Mouse (Mus musculus): ENCODE measurements around the gene Crb3. TPM values are rescaled to one million over a fixed set of nuclear protein-coding genes. Genes with fewer than 3 reads are reported as not detected.

Gene Crb3
- total and polyA plus RNA-seq, 3 experiments: 0.25 TPM; not detected in 2

- peak; percentile 97 for TF ChIP-seq IRF4 (IDR thresholded peaks at IDR 0.05; ENCODE audit: low read depth, low read length)
- peak; percentile 98 for TF ChIP-seq EP300 (IDR thresholded peaks at IDR 0.05; ENCODE audit: low read length)
- TF ChIP-seq ETS1 (conservative IDR thresholded peaks at IDR 0.05; ENCODE audit: low read depth, low read length): peak; percentile 95
- peak; percentile 45; the same call in 1 of the 2 replicates for TF ChIP-seq E2F4 (IDR thresholded peaks at IDR 0.05; ENCODE audit: insufficient replicate concordance, low read depth, low read length)
- peak; percentile 92 for TF ChIP-seq JUND (conservative IDR thresholded peaks at IDR 0.05; ENCODE audit: low read depth, low read length)
- peak; percentile 61; the same call in 1 of the 2 replicates for TF ChIP-seq UBTF (IDR thresholded peaks at IDR 0.05; ENCODE audit: low read depth, low read length)
- TF ChIP-seq POLR2A (IDR thresholded peaks at IDR 0.05; ENCODE audit: low read depth, low read length): peak; percentile 45; the same call in 1 of the 2 replicates
- peak; percentile 78 for TF ChIP-seq TBP (conservative IDR thresholded peaks at IDR 0.05; ENCODE audit: low read depth, low read length)
- peak; percentile 32; the same call in 1 of the 2 replicates for TF ChIP-seq ZMIZ1 (IDR thresholded peaks at IDR 0.05; ENCODE audit: low read depth, low read length)
- TF ChIP-seq MAX (IDR thresholded peaks at IDR 0.05; ENCODE audit: low read length): peak; percentile 85; the same call in 1 of the 2 replicates
- TF ChIP-seq POLR2AphosphoS2 (IDR thresholded peaks at IDR 0.05; ENCODE audit: low read depth, low read length): no peak
Observed at GRCm38 (mm10) chr17:57112768-57113474, 54.0 kb downstream of the Crb3 start (continued).

Other genes with a start within 250 kb of the Crb3 start
Only the 20 nearest of the 22 such genes appear.
- not detected in 2 replicates for gene Acsbg2, start 184.7 kb upstream of the Crb3 start, total RNA-seq (2012; rRNA removed)
- not detected in 2 replicates for gene Acsbg2, start 184.7 kb upstream of the Crb3 start, total RNA-seq (2014; rRNA removed)
- gene Acsbg2, start 184.7 kb upstream of the Crb3 start, polyA plus RNA-seq (2012; ENCODE audit: insufficient read length, low read depth): not detected in 2 replicates
- gene 1700061G19Rik, start 183.6 kb upstream of the Crb3 start, total RNA-seq (2012; rRNA removed): 0.08 TPM in 1 of 2 replicates, not detected in the other
- not detected in 2 replicates for gene 1700061G19Rik, start 183.6 kb upstream of the Crb3 start, total RNA-seq (2014; rRNA removed)
- 0.29 and 0.35 TPM in 2 replicates for gene 1700061G19Rik, start 183.6 kb upstream of the Crb3 start, polyA plus RNA-seq (2012; ENCODE audit: insufficient read length, low read depth)
- gene Mllt1, start 123.7 kb upstream of the Crb3 start, total RNA-seq (2012; rRNA removed): 20.3 and 24.4 TPM in 2 replicates
- gene Mllt1, start 123.7 kb upstream of the Crb3 start, total RNA-seq (2014; rRNA removed): 15.9 and 17.1 TPM in 2 replicates
- 39.7 and 40.4 TPM in 2 replicates for gene Mllt1, start 123.7 kb upstream of the Crb3 start, polyA plus RNA-seq (2012; ENCODE audit: insufficient read length, low read depth)
- gene Acer1, start 77.0 kb upstream of the Crb3 start, total RNA-seq (2012; rRNA removed): not detected in 2 replicates
- gene Acer1, start 77.0 kb upstream of the Crb3 start, total RNA-seq (2014; rRNA removed): not detected in 2 replicates
- gene Acer1, start 77.0 kb upstream of the Crb3 start, polyA plus RNA-seq (2012; ENCODE audit: insufficient read length, low read depth): not detected in 2 replicates
- gene Clpp, start 68.8 kb upstream of the Crb3 start, total RNA-seq (2012; rRNA removed): 166 and 169 TPM in 2 replicates
- gene Clpp, start 68.8 kb upstream of the Crb3 start, total RNA-seq (2014; rRNA removed): 114 and 120 TPM in 2 replicates
- 115 and 117 TPM in 2 replicates for gene Clpp, start 68.8 kb upstream of the Crb3 start, polyA plus RNA-seq (2012; ENCODE audit: insufficient read length, low read depth)
- 40.0 and 51.8 TPM in 2 replicates for gene Alkbh7, start 61.8 kb upstream of the Crb3 start, total RNA-seq (2012; rRNA removed)
- 32.6 and 35.4 TPM in 2 replicates for gene Alkbh7, start 61.8 kb upstream of the Crb3 start, total RNA-seq (2014; rRNA removed)
- gene Alkbh7, start 61.8 kb upstream of the Crb3 start, polyA plus RNA-seq (2012; ENCODE audit: insufficient read length, low read depth): 21.2 and 21.8 TPM in 2 replicates
- gene Pspn, start 59.1 kb upstream of the Crb3 start, total RNA-seq (2012; rRNA removed): 0.34 TPM in 1 of 2 replicates, not detected in the other
- not detected in 2 replicates for gene Pspn, start 59.1 kb upstream of the Crb3 start, total RNA-seq (2014; rRNA removed)
- gene Pspn, start 59.1 kb upstream of the Crb3 start, polyA plus RNA-seq (2012; ENCODE audit: insufficient read length, low read depth): 0.69 TPM in 1 of 2 replicates, not detected in the other
- 80.4 and 97.6 TPM in 2 replicates for gene Gtf2f1, start 47.8 kb upstream of the Crb3 start, total RNA-seq (2012; rRNA removed)
- 50.5 and 54.2 TPM in 2 replicates for gene Gtf2f1, start 47.8 kb upstream of the Crb3 start, total RNA-seq (2014; rRNA removed)
- gene Gtf2f1, start 47.8 kb upstream of the Crb3 start, polyA plus RNA-seq (2012; ENCODE audit: insufficient read length, low read depth): 109 and 148 TPM in 2 replicates
- gene Gm17949, start 47.6 kb upstream of the Crb3 start, total RNA-seq (2012; rRNA removed): 0.13 TPM in 1 of 2 replicates, not detected in the other
- not detected in 2 replicates for gene Gm17949, start 47.6 kb upstream of the Crb3 start, total RNA-seq (2014; rRNA removed)
- gene Gm17949, start 47.6 kb upstream of the Crb3 start, polyA plus RNA-seq (2012; ENCODE audit: insufficient read length, low read depth): not detected in 2 replicates
- gene Khsrp, start 27.6 kb upstream of the Crb3 start, total RNA-seq (2012; rRNA removed): 98.7 and 102 TPM in 2 replicates
- 23.5 and 25.1 TPM in 2 replicates for gene Khsrp, start 27.6 kb upstream of the Crb3 start, total RNA-seq (2014; rRNA removed)
- gene Khsrp, start 27.6 kb upstream of the Crb3 start, polyA plus RNA-seq (2012; ENCODE audit: insufficient read length, low read depth): 97.5 and 106 TPM in 2 replicates
- gene Slc25a41, start 17.5 kb upstream of the Crb3 start, total RNA-seq (2012; rRNA removed): not detected in 2 replicates
- gene Slc25a41, start 17.5 kb upstream of the Crb3 start, total RNA-seq (2014; rRNA removed): not detected in 2 replicates
- gene Slc25a41, start 17.5 kb upstream of the Crb3 start, polyA plus RNA-seq (2012; ENCODE audit: insufficient read length, low read depth): not detected in 2 replicates
- gene Slc25a23, start 758 bp downstream of the Crb3 start, total RNA-seq (2012; rRNA removed): 5.1 and 6.9 TPM in 2 replicates
- 1.4 and 2.2 TPM in 2 replicates for gene Slc25a23, start 758 bp downstream of the Crb3 start, total RNA-seq (2014; rRNA removed)
- 12.1 and 13.8 TPM in 2 replicates for gene Slc25a23, start 758 bp downstream of the Crb3 start, polyA plus RNA-seq (2012; ENCODE audit: insufficient read length, low read depth)
- gene Dennd1c, start 19.4 kb downstream of the Crb3 start, total RNA-seq (2012; rRNA removed): 7.2 and 9.7 TPM in 2 replicates
- 6.8 and 7.1 TPM in 2 replicates for gene Dennd1c, start 19.4 kb downstream of the Crb3 start, total RNA-seq (2014; rRNA removed)
- 33.9 and 36.9 TPM in 2 replicates for gene Dennd1c, start 19.4 kb downstream of the Crb3 start, polyA plus RNA-seq (2012; ENCODE audit: insufficient read length, low read depth)
- 0.42 and 0.89 TPM in 2 replicates for gene Tubb4a, start 28.7 kb downstream of the Crb3 start, total RNA-seq (2012; rRNA removed)
- gene Tubb4a, start 28.7 kb downstream of the Crb3 start, total RNA-seq (2014; rRNA removed): 0.09 TPM in 1 of 2 replicates, not detected in the other
- gene Tubb4a, start 28.7 kb downstream of the Crb3 start, polyA plus RNA-seq (2012; ENCODE audit: insufficient read length, low read depth): 2.0 and 2.1 TPM in 2 replicates
- 252 and 321 TPM in 2 replicates for gene Tnfsf9, start 46.2 kb downstream of the Crb3 start, total RNA-seq (2012; rRNA removed)
- gene Tnfsf9, start 46.2 kb downstream of the Crb3 start, total RNA-seq (2014; rRNA removed): 106 and 123 TPM in 2 replicates
- 129 and 137 TPM in 2 replicates for gene Tnfsf9, start 46.2 kb downstream of the Crb3 start, polyA plus RNA-seq (2012; ENCODE audit: insufficient read length, low read depth)
- gene Cd70, start 90.7 kb downstream of the Crb3 start, total RNA-seq (2012; rRNA removed): 483 and 965 TPM in 2 replicates
- 261 and 321 TPM in 2 replicates for gene Cd70, start 90.7 kb downstream of the Crb3 start, total RNA-seq (2014; rRNA removed)
- 121 and 137 TPM in 2 replicates for gene Cd70, start 90.7 kb downstream of the Crb3 start, polyA plus RNA-seq (2012; ENCODE audit: insufficient read length, low read depth)
- 14.6 and 18.1 TPM in 2 replicates for gene Tnfsf14, start 135.1 kb downstream of the Crb3 start, total RNA-seq (2012; rRNA removed)
- gene Tnfsf14, start 135.1 kb downstream of the Crb3 start, total RNA-seq (2014; rRNA removed): 13.6 and 15.4 TPM in 2 replicates
- 10.6 and 12.7 TPM in 2 replicates for gene Tnfsf14, start 135.1 kb downstream of the Crb3 start, polyA plus RNA-seq (2012; ENCODE audit: insufficient read length, low read depth)
- 2.5 and 5.4 TPM in 2 replicates for gene C3, start 169.0 kb downstream of the Crb3 start, total RNA-seq (2012; rRNA removed)
- gene C3, start 169.0 kb downstream of the Crb3 start, total RNA-seq (2014; rRNA removed): 1.4 and 3.9 TPM in 2 replicates
- gene C3, start 169.0 kb downstream of the Crb3 start, polyA plus RNA-seq (2012; ENCODE audit: insufficient read length, low read depth): 1.2 and 1.5 TPM in 2 replicates
- 23.6 and 32.0 TPM in 2 replicates for gene Gpr108, start 189.3 kb downstream of the Crb3 start, total RNA-seq (2012; rRNA removed)
- gene Gpr108, start 189.3 kb downstream of the Crb3 start, total RNA-seq (2014; rRNA removed): 17.4 and 20.2 TPM in 2 replicates
- gene Gpr108, start 189.3 kb downstream of the Crb3 start, polyA plus RNA-seq (2012; ENCODE audit: insufficient read length, low read depth): 25.0 and 26.0 TPM in 2 replicates
- gene Trip10, start 190.3 kb downstream of the Crb3 start, total RNA-seq (2012; rRNA removed): 22.9 and 25.2 TPM in 2 replicates
- gene Trip10, start 190.3 kb downstream of the Crb3 start, total RNA-seq (2014; rRNA removed): 21.5 and 22.1 TPM in 2 replicates
- gene Trip10, start 190.3 kb downstream of the Crb3 start, polyA plus RNA-seq (2012; ENCODE audit: insufficient read length, low read depth): 40.0 and 44.6 TPM in 2 replicates

Measured in CH12.LX (cell line).